27 mouse cellular contexts compared by ENCODE assay signal in the genomic region with DNA sequence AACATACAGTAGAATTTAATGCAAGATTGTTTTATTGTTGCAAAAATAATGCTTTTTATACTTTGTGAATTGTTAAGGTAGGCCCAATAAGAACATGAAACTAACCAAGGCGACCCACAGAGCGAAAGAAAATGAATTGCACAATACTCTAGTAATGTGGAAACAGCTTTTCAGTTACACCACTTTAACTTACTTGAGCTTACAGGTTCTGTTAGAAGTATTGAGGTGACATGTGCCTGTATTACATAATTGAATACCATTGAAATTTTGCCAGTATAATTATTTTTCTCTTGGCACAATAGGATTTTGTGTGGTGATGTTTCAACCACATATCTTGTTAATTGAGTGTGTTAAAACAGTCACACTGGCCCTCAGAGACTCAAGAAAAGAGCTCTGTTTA. TPM values are rescaled to one million over a fixed set of nuclear protein-coding genes. Genes with fewer than 3 reads are reported as not detected.
DNase-seq lines count a peak whose midpoint lies in the region; ATAC-seq lines count a peak whose summit lies in the region.
"Had no signal": no experiment of that assay in that cellular context is flagged by ENCODE, and none has a peak within 500 bp of the region (broad histone marks: within the 10 kb centered on the region; RNA-seq: fewer than 3 reads in every experiment).

No protein-coding gene starts in this region.

- ATAC-seq in megakaryocyte progenitor cell, adult 5-6 weeks (replicated peaks; ENCODE audit: poor library complexity): no peak
- ATAC-seq: CD4-positive, CD25-positive, alpha-beta regulatory T cell, adult 4 months; forebrain, embryonic 14.5 days; forebrain, embryonic 16.5 days had no signal

- peak; percentile 7 for DNase-seq in 416B (ENCODE audit: low read depth)
- peak; percentile 10 for DNase-seq in Muller cell, postnatal 12 days (ENCODE audit: inconsistent ontology term)
- peak; percentile 30 for DNase-seq in gonadal fat pad, adult 2 months (ENCODE audit: low read depth)
- DNase-seq in adrenal gland, adult (ENCODE audit: inconsistent age in 2 of 2, low spot score in 1 of 2): no peak
- DNase-seq: adrenal gland, adult 8-10 months; adrenal gland, postnatal 14 days; adrenal gland, postnatal 36 days; B cell, adult 2 months; cerebellum, adult 11-12 months; cerebellum, adult 2 months; cerebellum, adult 9-10 months; cerebellum, postnatal 10 days; cerebellum, postnatal 25 days had no signal

RNA-seq across cellular contexts. Expression of a gene that starts 2.2 kb away (rescaled TPM):
- polyA plus RNA-seq in gonadal fat pad, adult 2 months (2012; rRNA removed): not detected in 2 replicates
- not detected in 2 replicates for total RNA-seq in megakaryocyte progenitor cell, adult 5-6 weeks (2015)
- total RNA-seq in megakaryocyte progenitor cell, adult 5-6 weeks (2017): not detected in 2 replicates
- total RNA-seq: CH12.LX, G1E had no signal
- polyA plus RNA-seq: CD4-positive, CD25-positive, alpha-beta regulatory T cell, adult 4 months; cerebellum, adult 2 months; forebrain, embryonic 14.5 days; forebrain, embryonic 16.5 days; G1E had no signal

RNA-seq across cellular contexts. Expression of a gene that starts 28.0 kb away (rescaled TPM):
- polyA plus RNA-seq in gonadal fat pad, adult 2 months (2012; rRNA removed): not detected in 2 replicates
- not detected in 2 replicates for total RNA-seq in megakaryocyte progenitor cell, adult 5-6 weeks (2015)
- total RNA-seq in megakaryocyte progenitor cell, adult 5-6 weeks (2017): not detected in 2 replicates
- total RNA-seq: adrenal gland, adult 18-20 months; adrenal gland, adult 8-10 months; adrenal gland, postnatal 14 days; adrenal gland, postnatal 36 days; CH12.LX; G1E had no signal
- polyA plus RNA-seq: CD4-positive, CD25-positive, alpha-beta regulatory T cell, adult 4 months; cerebellum, adult 2 months; cortical plate, adult 2 months; embryonic facial prominence, embryonic 10.5 days; embryonic facial prominence, embryonic 12.5 days; embryonic facial prominence, embryonic 14.5 days; forebrain, embryonic 10.5 days; forebrain, embryonic 12.5 days; forebrain, embryonic 14.5 days; forebrain, embryonic 16.5 days; frontal cortex, adult 2 months; G1E had no signal

Comparison
In these comparisons a context has a peak if more than half of its experiments do, and no peak if none do; other contexts are left out.
1. DNase-seq: peak in 416B (single experiment), Muller cell, postnatal 12 days (single experiment) and gonadal fat pad, adult 2 months (single experiment); none in adrenal gland, adult (0 of 2).